Mouse (Mus musculus) kidney, postnatal 0 days (tissue): ENCODE measurements around the gene Thrsp. TPM values are rescaled to one million over a fixed set of nuclear protein-coding genes. Genes with fewer than 3 reads are reported as not detected.

ENCODE experiments used
- ATAC-seq: fragments of 200-750 bp; cut with Nextera tagmentation; replicated peaks from 2 replicates; pipeline ENCODE4 v1.8.0; 2017; ENCODE audit warnings: low read depth, moderate number of reproducible peaks, moderate TSS enrichment, moderate library complexity; ENCODE audit not compliant: low FRiP score
- DNase-seq: peaks from one replicate; pipeline ENCODE4 v3.0.0-alpha.2; 2016; ENCODE audit warnings: low spot score
- H3K27ac ChIP-seq: fragments of 300-500 bp; sonication (generic); 2 replicates; pipeline ENCODE4 v1.5.1; 2014; ENCODE audit warnings: mild to moderate bottlenecking
- H3K27me3 ChIP-seq: fragments of 300-500 bp; sonication (generic); 2 replicates; pipeline ENCODE4 v1.6.1; 2014; ENCODE audit warnings: low read length, mixed read lengths; ENCODE audit not compliant: insufficient read depth
- H3K36me3 ChIP-seq: fragments of 300-500 bp; sonication (generic); 2 replicates; pipeline ENCODE4 v1.6.1; 2014; ENCODE audit warnings: low read length, mixed read lengths; ENCODE audit not compliant: insufficient read depth
- H3K4me1 ChIP-seq: fragments of 300-500 bp; sonication (generic); replicated peaks from 2 replicates; pipeline ENCODE4 v1.6.1; 2014; ENCODE audit warnings: antibody characterized with exemption, low read length, mixed read lengths; ENCODE audit not compliant: insufficient read depth
- H3K4me2 ChIP-seq: fragments of 300-500 bp; sonication (generic); 2 replicates; pipeline ENCODE4 v1.6.1; 2014; ENCODE audit warnings: mild to moderate bottlenecking, low read length, moderate library complexity, mixed read lengths
- H3K4me3 ChIP-seq: fragments of 300-500 bp; sonication (generic); replicated peaks from 2 replicates; pipeline ENCODE4 v1.5.1; 2014; ENCODE audit warnings: low read depth, low read length
- H3K9ac ChIP-seq: fragments of 300-500 bp; sonication (generic); 2 replicates; pipeline ENCODE4 v1.6.1; 2014; ENCODE audit warnings: low read depth, low read length
- H3K9me3 ChIP-seq: fragments of 300-500 bp; sonication (generic); replicated peaks from 2 replicates; pipeline ENCODE4 v1.6.1; 2016; ENCODE audit warnings: low read length, inconsistent platforms, mixed read lengths
- CTCF ChIP-seq: IDR thresholded peaks from 2 replicates; pipeline ENCODE4 v1.5.1; 2016; ENCODE audit warnings: antibody characterized with exemption, low read depth, mild to moderate bottlenecking, moderate library complexity
- WGBS: fragments of 180-500 bp; shearing (Covaris S2); extraction: QIAGEN DNeasy Blood & Tissue Kit; methylation state at CpG from one replicate; pipeline ENCODE4 v1.1.7; 2014; 5-methylcytosine and 5-hydroxymethylcytosine counted together
- polyA plus RNA-seq: library from polyadenylated mRNA; unstranded; fragments of >200 nt; fragmentation: Nextera tagmentation; extraction: Ambion mirVana; gene quantifications from 2 replicates; pipeline ENCODE4 v1.2.1, GENCODE M21; 2015

Thrsp gene
- polyA plus RNA-seq, 1 experiment from 2014 or later: 1.4 TPM

DNA sequence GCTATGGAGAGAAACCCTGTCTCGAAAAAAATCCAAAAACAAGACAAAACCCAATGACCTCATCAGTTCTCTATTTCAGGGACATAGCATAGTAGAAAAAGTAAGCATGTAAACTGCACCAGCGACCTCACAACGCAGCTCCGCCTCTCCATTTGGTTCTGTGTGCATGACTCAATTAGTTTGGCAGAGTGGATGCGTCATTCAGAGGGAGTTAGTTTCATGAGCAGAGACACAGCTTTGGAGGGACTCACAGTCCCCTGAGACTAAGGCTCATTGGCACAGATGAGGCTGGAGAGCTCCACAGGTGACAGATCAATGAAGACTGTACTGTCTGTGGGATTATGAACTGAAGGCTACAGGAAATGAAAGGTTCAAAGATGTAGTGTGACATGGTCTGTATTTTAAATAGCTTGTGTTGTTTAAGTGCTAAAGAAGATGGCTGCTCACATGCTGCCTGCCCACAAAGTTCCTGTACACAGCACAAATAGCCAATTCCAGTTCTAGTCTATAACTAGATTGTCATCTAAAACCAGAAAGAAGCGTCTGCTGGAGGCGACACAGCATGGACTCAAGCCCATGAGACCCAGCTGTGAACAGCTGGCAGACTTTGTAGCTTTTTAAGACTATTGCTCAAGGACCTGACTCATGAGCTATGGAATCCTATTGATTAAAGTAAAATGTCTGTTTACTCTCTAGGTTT is 31.3 kb downstream of the Thrsp start:
- no peak for TF ChIP-seq CTCF
- Histone ChIP-seq H3K9me3 (no peaks in the 10 kb centered on the region), H3K4me1 (no peaks in the 10 kb centered on the region), H3K27ac (no peak overlapping the region), H3K4me3 (no peak overlapping the region), H3K36me3 (peaks cover 56% of the 10 kb centered on the region), H3K27me3 (no peaks in the 10 kb centered on the region), H3K4me2 (no peak overlapping the region), H3K9ac (no peak overlapping the region)
- no peak for ATAC-seq
- no peak for DNase-seq
- 91% methylated on average over 7 of the region's 7 CpGs for WGBS

DNA sequence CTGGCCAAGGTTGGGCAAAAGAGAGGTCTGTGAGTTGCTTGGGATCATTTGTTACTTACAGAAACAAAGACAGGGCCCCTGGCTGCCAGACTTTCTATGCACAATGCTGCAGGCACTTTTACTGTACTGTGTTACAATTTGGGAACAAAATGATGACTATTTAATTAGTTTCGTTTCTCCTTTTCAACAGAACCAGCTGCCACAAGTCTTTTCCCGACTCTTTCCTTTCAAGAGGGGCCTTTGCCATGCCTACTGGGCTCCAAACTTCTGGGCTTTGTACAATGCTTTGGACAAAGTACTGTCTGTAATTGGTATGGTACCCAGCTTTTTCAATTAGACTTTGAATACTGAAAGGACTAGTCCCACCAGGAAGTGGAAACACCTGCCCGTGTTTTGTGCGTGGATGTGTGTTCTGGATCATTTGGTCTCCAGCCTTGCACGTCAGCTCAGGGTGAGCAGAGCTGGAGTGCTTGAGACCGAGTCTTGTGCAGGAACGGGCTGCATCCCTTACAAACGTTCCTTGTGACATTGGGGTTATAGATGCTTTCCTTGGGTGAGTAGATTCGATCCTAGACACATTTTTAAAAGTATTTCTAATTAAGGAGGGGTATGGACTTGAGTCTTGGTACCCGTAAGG is 33.9 kb downstream of the Thrsp start:
- 68% methylated on average over 10 of the region's 10 CpGs for WGBS
- no peak overlapping the region for H3K4me3 ChIP-seq
- H3K9ac ChIP-seq: no peak overlapping the region
- no peak overlapping the region for H3K27ac ChIP-seq
- no peaks in the 10 kb centered on the region for H3K4me1 ChIP-seq
- peaks cover 68% of the 10 kb centered on the region for H3K36me3 ChIP-seq
- no peak for DNase-seq
- no peak overlapping the region for H3K4me2 ChIP-seq
- no peaks in the 10 kb centered on the region for H3K9me3 ChIP-seq
- no peak for TF ChIP-seq CTCF
- ATAC-seq: no peak
- no peaks in the 10 kb centered on the region for H3K27me3 ChIP-seq

DNA sequence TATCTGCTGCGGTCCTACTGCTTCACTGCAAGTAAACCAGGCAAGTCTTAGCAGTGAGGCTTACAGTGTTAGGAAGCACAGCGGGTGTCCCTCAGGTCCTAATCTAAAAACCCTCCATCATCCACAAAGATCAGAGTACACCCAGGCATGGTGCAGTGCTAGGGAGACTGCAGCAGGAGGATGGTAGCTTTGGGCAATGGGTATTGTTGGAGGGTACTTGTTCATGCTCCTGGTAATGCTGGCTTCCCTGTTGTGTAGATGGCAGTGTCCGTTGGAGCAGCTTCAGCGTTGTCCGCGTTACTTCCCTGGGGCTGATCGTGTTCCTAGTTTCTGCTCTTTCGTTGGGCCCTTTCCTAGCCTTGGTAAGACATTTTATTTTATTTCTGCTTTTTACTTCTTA is 34.9 kb downstream of the Thrsp start:
- H3K9me3 ChIP-seq: no peaks in the 10 kb centered on the region
- no peaks in the 10 kb centered on the region for H3K4me1 ChIP-seq
- DNase-seq (no peak), ATAC-seq (no peak)
- WGBS: 98% methylated on average over 8 of the region's 8 CpGs
- peaks cover 71% of the 10 kb centered on the region for H3K36me3 ChIP-seq
- no peak overlapping the region for H3K9ac ChIP-seq
- H3K27me3 ChIP-seq: no peaks in the 10 kb centered on the region
- no peak overlapping the region for H3K4me2 ChIP-seq
- H3K4me3 ChIP-seq: no peak overlapping the region
- no peak overlapping the region for H3K27ac ChIP-seq
- TF ChIP-seq CTCF: no peak

GRCm38 (mm10) chr7:97380500-97381123 is 36.9 kb downstream of the Thrsp start:
- Histone ChIP-seq H3K4me1 (no peaks in the 10 kb centered on the region), H3K4me2 (no peak overlapping the region), H3K4me3 (no peak overlapping the region), H3K27ac (no peak overlapping the region), H3K9me3 (no peaks in the 10 kb centered on the region), H3K27me3 (no peaks in the 10 kb centered on the region), H3K9ac (no peak overlapping the region), H3K36me3 (peaks cover 62% of the 10 kb centered on the region)
- 89% methylated on average over 5 of the region's 5 CpGs for WGBS
- ATAC-seq: no peak
- TF ChIP-seq CTCF: no peak
- no peak for DNase-seq

GRCm38 (mm10) chr7:97379304-97379703 is 38.2 kb downstream of the Thrsp start:
- no peak for ATAC-seq
- TF ChIP-seq CTCF: no peak
- H3K36me3 ChIP-seq: peaks cover 59% of the 10 kb centered on the region
- no peak overlapping the region for H3K4me2 ChIP-seq
- H3K4me3 ChIP-seq: no peak overlapping the region
- H3K27me3 ChIP-seq: no peaks in the 10 kb centered on the region
- H3K4me1 ChIP-seq: no peaks in the 10 kb centered on the region
- no peak for DNase-seq
- H3K9me3 ChIP-seq: no peaks in the 10 kb centered on the region
- WGBS: 89% methylated on average over 5 of the region's 5 CpGs
- H3K27ac ChIP-seq: no peak overlapping the region
- H3K9ac ChIP-seq: no peak overlapping the region

- ATAC-seq (no peak), DNase-seq (no peak)
- TF ChIP-seq CTCF: no peak
- Histone ChIP-seq H3K4me2 (no peak overlapping the region), H3K27ac (no peak overlapping the region), H3K4me3 (no peak overlapping the region), H3K36me3 (peaks cover 39% of the 10 kb centered on the region; the same call in 1 of the 2 replicates), H3K27me3 (no peaks in the 10 kb centered on the region), H3K4me1 (peaks cover 8% of the 10 kb centered on the region), H3K9me3 (no peaks in the 10 kb centered on the region), H3K9ac (no peak overlapping the region)
- WGBS: 79% methylated on average over 2 of the region's 2 CpGs
Measured at GRCm38 (mm10) chr7:97375906-97376305, 41.6 kb downstream of the Thrsp start.
